Mouse (Mus musculus): ENCODE results near the gene Arntl2. TPM values are rescaled to one million over a fixed set of nuclear protein-coding genes. Genes with fewer than 3 reads are reported as not detected.

The Arntl2 gene
- total and polyA plus RNA-seq, 2 experiments from 2014 or later: 3.1 to 3.2 TPM

DNA sequence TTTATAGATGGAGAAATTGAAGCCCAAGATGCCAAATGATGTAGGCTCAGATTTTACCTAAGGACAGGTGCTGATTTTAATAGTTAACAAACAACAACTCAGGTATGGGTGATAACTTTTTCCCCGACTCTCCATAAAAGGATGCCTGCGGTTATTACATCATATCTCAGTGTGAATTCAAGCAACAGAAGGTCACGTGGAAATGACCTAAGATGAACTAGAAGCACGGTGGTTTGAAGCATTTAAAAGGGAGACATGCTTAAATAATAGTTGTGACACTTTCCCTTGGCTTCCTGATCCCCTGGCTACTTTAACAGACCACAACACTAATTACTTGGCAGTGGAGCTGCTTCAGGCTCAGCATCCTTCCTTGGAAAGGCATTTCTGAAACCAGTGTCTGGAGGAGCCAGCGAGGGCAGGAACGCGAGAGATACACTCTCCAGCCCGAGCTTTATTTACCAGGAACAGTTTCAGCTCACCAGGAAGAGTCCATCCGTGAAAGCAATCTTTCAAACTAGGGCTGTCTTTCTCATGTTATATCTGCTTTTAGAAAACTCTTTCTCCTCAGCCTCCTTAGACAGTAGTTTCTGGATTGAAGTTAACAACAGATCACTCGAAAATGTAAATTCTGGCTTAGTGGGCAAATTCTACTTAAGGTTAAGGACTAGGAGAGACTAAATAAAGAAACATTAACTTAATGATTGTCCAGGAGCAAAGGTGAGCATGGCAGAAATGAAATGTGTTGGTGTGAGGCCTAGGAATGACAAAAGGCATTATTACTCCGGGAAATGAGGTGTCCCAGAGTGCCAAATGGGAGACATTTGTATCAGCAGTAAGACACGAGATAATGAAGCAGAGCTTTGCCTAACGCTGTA lies 86.3 kb downstream of the Arntl2 start:
- DNase-seq (ENCODE audit: low spot score): no peak
- no peak for TF ChIP-seq CTCF (IDR thresholded peaks at IDR 0.05; ENCODE audit: low read depth)
- no peak for TF ChIP-seq EP300 (IDR thresholded peaks at IDR 0.05; ENCODE audit: low read depth)
- ATAC-seq (ENCODE audit: insufficient read depth, low read depth): no peak
- Histone ChIP-seq H3K9me3 (replicated peaks; ENCODE audit: control insufficient read depth, low read length) (0 out of 2 replicates have a peak, but pooled peaks cover 3% of the 10 kb centered on the region), H3K27me3 (ENCODE audit: control insufficient read depth, insufficient read depth, low read length) (no peaks in the 10 kb centered on the region), H3K27ac (ENCODE audit: low read depth) (no peak overlapping the region), H3K4me3 (ENCODE audit: low read depth, low read length) (no peak overlapping the region), H3K4me2 (ENCODE audit: low read depth, low read length) (no peak overlapping the region), H3K4me1 (ENCODE audit: control insufficient read depth, insufficient read depth) (peaks cover 13% of the 10 kb centered on the region), H3K36me3 (replicated peaks; ENCODE audit: control insufficient read depth, insufficient read depth, low read length) (no peaks in the 10 kb centered on the region), H3K9ac (replicated peaks; ENCODE audit: low read depth, low read length) (no peak overlapping the region)
- 48% methylated on average over 13 of the region's 13 CpGs for WGBS

Other genes starting within 250 kb of the Arntl2 start
- gene Fgfr1op2, start 218.9 kb upstream of the Arntl2 start, total RNA-seq (2014; rRNA removed; ENCODE audit: low replicate concordance): 61.4 and 81.9 TPM in 2 replicates
- gene Fgfr1op2, start 218.9 kb upstream of the Arntl2 start, polyA plus RNA-seq (2015; fragmentation: Nextera tagmentation; extraction: Ambion mirVana): 81.3 and 87.8 TPM in 2 replicates
- gene Ints13, start 218.2 kb upstream of the Arntl2 start, total RNA-seq (2014; rRNA removed; ENCODE audit: low replicate concordance): 23.1 and 24.4 TPM in 2 replicates
- 28.8 and 29.3 TPM in 2 replicates for gene Ints13, start 218.2 kb upstream of the Arntl2 start, polyA plus RNA-seq (2015; fragmentation: Nextera tagmentation; extraction: Ambion mirVana)
- gene Med21, start 153.5 kb upstream of the Arntl2 start, total RNA-seq (2014; rRNA removed; ENCODE audit: low replicate concordance): 85.9 and 86.8 TPM in 2 replicates
- gene Med21, start 153.5 kb upstream of the Arntl2 start, polyA plus RNA-seq (2015; fragmentation: Nextera tagmentation; extraction: Ambion mirVana): 139 and 145 TPM in 2 replicates
- gene Tm7sf3, start 153.2 kb upstream of the Arntl2 start, total RNA-seq (2014; rRNA removed; ENCODE audit: low replicate concordance): 39.5 and 41.7 TPM in 2 replicates
- gene Tm7sf3, start 153.2 kb upstream of the Arntl2 start, polyA plus RNA-seq (2015; fragmentation: Nextera tagmentation; extraction: Ambion mirVana): 24.9 and 27.3 TPM in 2 replicates
- 9.9 and 13.4 TPM in 2 replicates for gene Stk38l, start 71.1 kb upstream of the Arntl2 start, total RNA-seq (2014; rRNA removed; ENCODE audit: low replicate concordance)
- gene Stk38l, start 71.1 kb upstream of the Arntl2 start, polyA plus RNA-seq (2015; fragmentation: Nextera tagmentation; extraction: Ambion mirVana): 17.7 and 20.5 TPM in 2 replicates
- not detected in 2 replicates for gene Smco2, start 54.0 kb downstream of the Arntl2 start, total RNA-seq (2014; rRNA removed; ENCODE audit: low replicate concordance)
- gene Smco2, start 54.0 kb downstream of the Arntl2 start, polyA plus RNA-seq (2015; fragmentation: Nextera tagmentation; extraction: Ambion mirVana): 0.29 and 0.43 TPM in 2 replicates
- gene Ppfibp1, start 92.4 kb downstream of the Arntl2 start, total RNA-seq (2014; rRNA removed; ENCODE audit: low replicate concordance): 43.0 and 56.5 TPM in 2 replicates
- gene Ppfibp1, start 92.4 kb downstream of the Arntl2 start, polyA plus RNA-seq (2015; fragmentation: Nextera tagmentation; extraction: Ambion mirVana): 38.8 and 39.5 TPM in 2 replicates
- not detected in 2 replicates for gene 1700034J05Rik, start 158.4 kb downstream of the Arntl2 start, total RNA-seq (2014; rRNA removed; ENCODE audit: low replicate concordance)
- 0.07 TPM in 2 replicates for gene 1700034J05Rik, start 158.4 kb downstream of the Arntl2 start, polyA plus RNA-seq (2015; fragmentation: Nextera tagmentation; extraction: Ambion mirVana)
- 0.97 TPM in 1 of 2 replicates, not detected in the other for gene Rep15, start 236.5 kb downstream of the Arntl2 start, total RNA-seq (2014; rRNA removed; ENCODE audit: low replicate concordance)
- 0.21 and 0.48 TPM in 2 replicates for gene Rep15, start 236.5 kb downstream of the Arntl2 start, polyA plus RNA-seq (2015; fragmentation: Nextera tagmentation; extraction: Ambion mirVana)
- gene Mrps35, start 246.7 kb downstream of the Arntl2 start, total RNA-seq (2014; rRNA removed; ENCODE audit: low replicate concordance): 17.6 and 24.2 TPM in 2 replicates
- gene Mrps35, start 246.7 kb downstream of the Arntl2 start, polyA plus RNA-seq (2015; fragmentation: Nextera tagmentation; extraction: Ambion mirVana): 196 and 197 TPM in 2 replicates